Mouse (Mus musculus): ENCODE measurements around the gene Ccdc155.

The Ccdc155 gene

GRCm38 (mm10) chr7:45204380-45205143 lies at the start of gene Ccdc155:
TSS of gene Ccdc155 (minus strand) at chr7:45204892.
- peak; percentile 91 for DNase-seq (ENCODE audit: low read depth, low spot score)

- DNase-seq (ENCODE audit: low read depth, low spot score): no peak
These were observed 49.1 kb upstream of the Ccdc155 start for GRCm38 (mm10) chr7:45253806-45254205.

GRCm38 (mm10) chr7:45247666-45248065 lies 43.0 kb upstream of the Ccdc155 start:
- no peak for DNase-seq (ENCODE audit: low read depth, low spot score)

- no peak for DNase-seq (ENCODE audit: low read depth, low spot score)
These were observed 36.7 kb upstream of the Ccdc155 start for GRCm38 (mm10) chr7:45241389-45241749.

- no peak for DNase-seq (ENCODE audit: low read depth, low spot score)
These were observed 36.1 kb upstream of the Ccdc155 start, which contains the start of gene Slc6a16 for GRCm38 (mm10) chr7:45240633-45241388. TSS of gene Slc6a16 (plus strand) at chr7:45241085.

GRCm38 (mm10) chr7:45240109-45240508 lies 35.4 kb upstream of the Ccdc155 start:
- no peak for DNase-seq (ENCODE audit: low read depth, low spot score)

GRCm38 (mm10) chr7:45238723-45239496 lies 34.2 kb upstream of the Ccdc155 start, which contains the start of gene Cd37:
TSS of gene Cd37 (minus strand) at chr7:45239115.
- no peak for DNase-seq (ENCODE audit: low read depth, low spot score)

GRCm38 (mm10) chr7:45237747-45238699 lies 33.3 kb upstream of the Ccdc155 start:
- DNase-seq (ENCODE audit: low read depth, low spot score): no peak

- no peak for DNase-seq (ENCODE audit: low read depth, low spot score)
These were observed 31.0 kb upstream of the Ccdc155 start for GRCm38 (mm10) chr7:45235656-45236180.

- no peak for DNase-seq (ENCODE audit: low read depth, low spot score)
These were observed 30.4 kb upstream of the Ccdc155 start for GRCm38 (mm10) chr7:45234922-45235571.

- DNase-seq (ENCODE audit: low read depth, low spot score): no peak
These were observed 29.7 kb upstream of the Ccdc155 start for GRCm38 (mm10) chr7:45234333-45234841.

GRCm38 (mm10) chr7:45233580-45234332 lies 29.1 kb upstream of the Ccdc155 start:
- no peak for DNase-seq (ENCODE audit: low read depth, low spot score)

GRCm38 (mm10) chr7:45232716-45233465 lies 28.2 kb upstream of the Ccdc155 start:
- DNase-seq (ENCODE audit: low read depth, low spot score): no peak

GRCm38 (mm10) chr7:45231941-45232340 lies 27.2 kb upstream of the Ccdc155 start:
- DNase-seq (ENCODE audit: low read depth, low spot score): no peak

- no peak for DNase-seq (ENCODE audit: low read depth, low spot score)
These were observed 26.5 kb upstream of the Ccdc155 start for GRCm38 (mm10) chr7:45231192-45231591.

- no peak for DNase-seq (ENCODE audit: low read depth, low spot score)
These were observed 24.9 kb upstream of the Ccdc155 start for GRCm38 (mm10) chr7:45229459-45230203.

GRCm38 (mm10) chr7:45229046-45229445 lies 24.4 kb upstream of the Ccdc155 start:
- DNase-seq (ENCODE audit: low read depth, low spot score): no peak

GRCm38 (mm10) chr7:45228548-45228947 lies 23.9 kb upstream of the Ccdc155 start:
- no peak for DNase-seq (ENCODE audit: low read depth, low spot score)

All from brain, embryonic 18.5 days (tissue).